Mouse (Mus musculus) heart, postnatal 0 days (tissue): ENCODE measurements around the gene Psmd1.

ENCODE experiments used
- CTCF ChIP-seq: IDR thresholded peaks from 2 replicates; pipeline ENCODE4 v1.5.1; 2016; ENCODE audit warnings: antibody characterized with exemption, control low read depth, low read depth
- EP300 ChIP-seq: IDR thresholded peaks from 2 replicates; pipeline ENCODE4 v1.6.1; 2016; ENCODE audit warnings: antibody characterized with exemption, low read depth

DNA sequence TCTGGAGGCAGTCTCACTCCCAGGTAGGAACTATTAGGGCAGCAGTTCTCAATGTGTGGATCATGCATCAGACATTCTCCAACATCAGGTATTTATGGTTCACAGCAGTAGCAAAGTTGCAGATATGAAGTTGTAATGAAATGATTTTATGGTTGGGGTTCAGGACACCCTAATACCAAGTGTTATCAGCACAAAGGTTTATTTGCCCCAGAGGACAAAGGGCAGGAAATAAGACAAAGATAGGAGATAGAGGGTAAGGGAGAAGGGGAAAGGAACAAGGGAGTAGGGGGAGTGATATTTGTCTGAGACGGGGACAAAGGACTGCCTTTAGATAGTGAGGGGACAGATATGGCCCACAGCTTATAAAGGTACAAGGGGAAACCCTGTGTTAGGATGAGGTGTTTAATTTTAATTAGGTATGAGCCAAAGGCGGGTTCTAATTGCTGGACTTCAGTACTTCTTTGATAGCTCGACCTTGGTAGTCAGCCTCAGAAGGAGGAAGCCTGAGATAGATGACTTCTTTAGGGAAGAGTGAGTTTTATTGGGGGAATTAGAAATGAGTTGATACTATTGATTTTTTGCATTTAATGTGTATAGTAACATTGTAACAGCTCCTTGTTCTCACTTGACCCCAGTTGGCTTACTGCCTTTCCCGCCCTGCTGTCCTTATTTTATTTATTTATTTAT lies 119.5 kb downstream of the Psmd1 start:
- TF ChIP-seq CTCF (no peak), EP300 (no peak)
